Mouse (Mus musculus) ovary, postnatal 36 days (tissue): ENCODE measurements around the gene Sox6.

ENCODE experiments used
- DNase-seq: peaks from one replicate; pipeline ENCODE4 v3.0.0; 2022; ENCODE audit warnings: low spot score, mixed read lengths

The Sox6 gene

DNA sequence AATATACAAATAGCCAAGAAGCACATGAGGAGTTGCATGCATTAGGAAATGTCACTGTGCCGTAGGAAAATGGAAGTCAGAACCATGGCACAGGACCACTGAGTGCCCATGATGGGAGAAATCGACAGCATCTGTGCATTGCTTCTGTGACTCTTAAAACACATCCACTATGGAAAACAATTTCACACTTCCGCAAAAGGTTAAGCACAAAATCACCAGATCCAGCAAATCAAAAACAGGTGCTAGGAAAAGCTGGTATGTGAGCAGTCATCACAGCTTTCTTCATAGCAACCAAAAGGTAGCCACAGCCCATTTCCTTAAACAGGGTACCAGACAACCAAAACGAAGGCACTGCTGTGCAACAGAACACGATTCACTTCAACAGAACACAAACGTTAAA is 52.9 kb downstream of the Sox6 start:
- no peak for DNase-seq

DNA sequence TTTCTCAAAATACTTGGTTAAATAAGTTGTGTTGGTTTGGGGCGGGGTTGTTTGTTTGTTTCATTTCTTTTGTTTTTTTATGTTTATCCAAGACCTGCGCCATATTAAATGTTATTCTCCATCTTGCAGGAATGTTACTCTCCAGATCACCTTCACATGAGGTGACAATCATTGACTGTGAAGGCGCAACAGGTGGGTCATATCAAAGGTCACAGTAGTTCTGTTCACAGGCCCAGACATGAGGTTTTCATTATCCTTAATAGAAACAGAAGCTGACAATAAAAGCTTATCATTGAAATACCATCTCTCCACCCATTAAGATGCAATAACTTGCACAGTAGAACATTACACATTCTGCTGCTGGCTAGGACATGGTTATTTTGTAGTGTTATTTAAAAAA is 54.5 kb downstream of the Sox6 start:
- no peak for DNase-seq

DNA sequence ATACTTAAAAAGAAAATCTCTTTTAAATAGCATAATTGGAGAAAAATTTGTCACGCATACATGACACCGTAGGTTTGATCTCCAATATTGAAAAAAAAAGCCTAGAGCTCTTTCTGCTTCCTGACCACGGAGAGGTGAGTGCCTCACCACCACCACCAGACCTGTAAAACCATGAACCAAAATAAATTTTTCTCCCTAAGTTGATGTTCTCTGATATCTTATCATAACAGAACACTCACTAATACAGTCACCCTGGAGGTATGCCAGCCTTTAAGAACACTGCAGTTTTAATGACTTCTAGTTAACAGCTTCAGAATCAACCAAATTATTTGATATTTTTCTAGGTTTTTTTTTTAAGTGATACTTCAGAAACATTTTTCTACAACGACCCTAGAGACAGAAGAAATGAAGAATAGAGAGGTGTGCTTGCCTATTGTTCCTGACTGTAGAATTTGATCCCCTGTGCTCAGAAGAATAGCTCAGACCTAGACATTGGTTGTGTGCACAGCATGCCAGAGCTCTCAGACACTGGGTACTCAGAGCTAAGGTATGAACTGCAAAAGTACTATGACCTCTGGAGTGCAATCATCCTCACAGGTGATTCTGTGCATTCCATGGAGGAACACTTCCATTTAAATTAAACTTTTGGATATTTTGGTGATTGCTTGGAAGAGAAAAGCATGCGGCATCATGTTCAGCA is 58.6 kb downstream of the Sox6 start:
- DNase-seq, result no peak

DNA sequence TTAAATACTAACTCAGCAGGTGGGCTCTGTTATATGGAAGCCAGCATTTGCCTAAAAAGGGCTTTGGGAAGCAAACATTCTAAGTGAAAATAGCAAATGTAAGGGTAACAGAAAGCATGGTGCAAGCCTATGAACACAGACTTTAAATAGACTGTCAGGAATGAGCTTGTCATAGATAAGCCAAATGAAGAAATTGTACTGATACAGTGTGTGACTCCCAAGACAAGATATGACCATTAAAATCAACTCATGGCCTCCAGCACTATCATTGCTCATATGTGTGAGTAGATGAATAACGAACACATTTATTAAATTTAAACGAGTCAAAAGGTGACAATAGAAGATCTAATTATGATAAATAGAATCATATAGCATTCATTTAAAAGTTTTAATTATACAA is 64.1 kb downstream of the Sox6 start:
- no peak for DNase-seq

DNA sequence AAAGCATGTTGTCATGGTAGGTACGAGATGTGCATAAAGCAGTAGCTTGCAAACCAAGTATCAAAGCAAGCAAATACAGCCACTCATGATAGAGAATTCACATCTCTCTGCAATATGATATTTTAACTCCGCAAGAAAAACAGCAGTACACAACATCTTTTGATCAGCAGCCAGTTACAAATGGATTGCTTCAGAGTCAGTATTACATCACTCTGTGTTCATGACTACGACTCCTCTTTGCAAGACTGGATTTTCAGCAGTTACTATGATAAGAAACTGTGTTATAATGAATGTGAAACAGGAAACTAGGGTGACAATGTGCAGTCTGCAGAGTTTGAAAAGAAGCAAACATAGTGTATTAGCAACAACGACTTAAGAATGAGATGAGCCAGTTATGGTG is 71.4 kb downstream of the Sox6 start:
- no peak for DNase-seq

DNA sequence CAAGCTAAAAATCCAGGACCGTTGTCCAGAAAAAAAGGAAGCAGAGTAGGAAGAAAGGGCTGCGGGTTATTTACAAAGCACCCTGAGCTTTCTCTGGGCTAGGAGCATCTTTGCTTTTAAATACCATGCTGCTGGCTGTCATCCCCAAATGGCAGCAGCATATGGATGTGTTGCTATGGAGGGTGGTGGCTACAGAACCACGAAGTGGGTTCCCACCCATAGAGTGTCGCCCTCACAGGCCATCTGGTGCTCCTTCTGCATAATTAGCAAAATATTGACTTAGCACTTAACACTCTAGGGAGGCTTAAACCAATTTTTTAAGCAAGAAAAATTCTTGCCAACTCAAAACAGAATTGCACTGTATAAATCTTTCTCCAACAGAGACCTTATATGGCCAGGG is 72.4 kb downstream of the Sox6 start:
- DNase-seq, result no peak

DNA sequence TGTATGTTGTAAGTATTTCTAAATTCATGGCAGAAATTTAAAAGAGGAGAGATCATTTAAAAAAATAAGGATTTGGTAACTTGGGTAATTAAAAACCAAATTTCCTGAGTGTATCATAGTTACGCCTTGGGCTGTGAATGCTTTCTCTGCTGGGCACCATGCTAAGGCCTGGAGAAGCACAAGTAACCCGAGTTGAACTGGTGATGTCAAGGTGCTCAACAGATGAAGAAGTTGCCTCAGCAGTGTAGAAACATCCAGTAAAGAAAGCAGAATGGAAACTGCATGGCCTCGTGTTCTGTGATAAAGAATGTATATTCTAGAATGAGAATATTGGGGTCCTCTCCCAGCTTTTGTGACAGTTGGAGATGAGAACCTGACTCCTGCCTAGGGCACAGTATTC is 85.5 kb downstream of the Sox6 start:
- DNase-seq, result no peak

DNA sequence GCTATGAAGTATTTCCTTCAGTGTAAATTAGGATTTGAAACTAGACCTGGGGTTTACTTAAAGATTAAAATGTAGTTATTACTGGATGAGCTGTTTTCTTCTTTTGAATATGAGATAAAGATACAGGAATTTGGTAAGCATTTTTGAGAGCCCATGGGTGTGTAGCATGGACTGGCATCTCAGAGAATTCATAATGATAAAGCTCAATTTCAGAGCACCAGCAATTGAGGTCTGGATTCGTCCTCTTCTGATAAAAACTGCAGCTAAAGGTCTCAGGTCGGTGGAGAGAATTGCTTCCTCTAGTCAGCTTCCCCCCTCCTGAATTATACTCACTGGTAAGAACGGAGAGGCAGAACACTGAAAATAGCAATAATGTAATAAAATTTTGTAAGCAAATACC is 86.4 kb downstream of the Sox6 start:
- no peak for DNase-seq

DNA sequence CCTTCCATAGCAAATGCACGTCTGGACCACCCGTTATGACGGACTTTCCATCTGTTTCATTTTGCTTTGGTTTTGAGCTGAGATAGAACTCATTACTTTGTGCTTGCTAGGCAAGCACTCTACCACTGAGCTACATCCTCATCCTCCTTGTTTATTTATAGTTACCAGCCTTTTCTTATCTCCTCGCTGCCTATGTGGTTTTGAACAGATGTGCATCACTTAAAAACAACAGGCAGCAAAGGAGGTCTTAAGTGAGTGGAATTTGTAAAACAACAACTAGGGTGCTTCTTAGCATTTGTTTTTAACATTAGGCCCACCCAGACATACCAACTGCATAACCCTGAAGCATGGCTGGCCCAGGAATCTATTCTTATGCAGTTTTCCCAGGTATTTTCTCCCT is 86.9 kb downstream of the Sox6 start:
- DNase-seq, result no peak

DNA sequence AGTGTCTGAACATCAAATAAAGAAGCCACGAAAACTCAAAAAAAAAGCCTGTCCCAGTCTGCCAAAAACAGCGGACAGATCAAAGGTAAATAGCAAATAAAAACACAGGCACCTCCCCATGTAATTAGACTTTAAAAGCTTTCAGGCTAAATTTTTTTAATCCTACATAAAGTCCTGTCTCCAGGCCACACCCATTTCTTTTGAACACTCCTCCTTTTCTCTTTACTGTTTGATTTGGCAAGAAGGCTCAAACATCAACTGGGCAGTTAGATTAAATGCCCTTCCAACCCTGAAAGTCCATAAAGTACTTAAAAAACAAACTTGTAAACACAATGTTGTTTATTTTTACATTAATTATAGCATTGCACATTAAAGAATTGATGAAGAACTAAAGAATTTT is 90.7 kb downstream of the Sox6 start:
- DNase-seq, result no peak

DNA sequence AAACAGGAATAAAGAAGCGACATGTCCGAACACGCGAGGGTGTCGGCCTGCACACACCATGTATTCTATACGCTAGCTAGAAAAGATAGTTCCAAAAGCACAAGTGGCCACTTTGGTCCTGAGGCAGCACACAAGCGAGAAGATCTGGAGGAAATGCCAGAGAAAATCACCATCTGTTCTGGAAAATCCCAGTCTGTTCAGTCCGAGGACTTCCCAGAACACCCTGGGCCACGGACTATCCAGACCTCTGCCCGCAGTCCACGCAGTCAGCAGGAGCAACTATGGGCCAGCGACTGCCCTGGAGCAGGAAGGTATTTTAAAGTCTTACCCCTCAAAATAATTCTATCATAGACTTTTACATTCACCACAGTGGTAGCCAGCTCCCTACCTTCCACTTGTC is 92.0 kb downstream of the Sox6 start:
- no peak for DNase-seq

DNA sequence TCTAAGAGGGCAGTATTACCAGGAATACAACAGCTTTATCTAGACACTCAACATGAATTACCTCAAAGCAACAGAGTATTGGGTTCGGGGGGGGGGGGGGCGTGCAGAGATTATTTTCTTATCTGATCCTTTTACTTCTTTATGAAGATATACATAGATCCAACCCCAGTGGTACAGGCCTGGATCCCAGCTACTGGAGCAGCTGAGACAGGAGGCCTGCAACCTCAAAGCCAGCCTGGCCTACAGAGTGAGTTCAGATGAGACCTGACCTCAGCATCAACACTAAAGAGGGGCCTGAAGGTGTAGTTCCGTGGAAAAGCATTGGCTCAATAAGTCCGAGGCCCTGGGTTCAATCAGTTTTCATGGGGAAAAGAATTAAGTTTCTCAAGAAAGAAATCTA is 93.1 kb downstream of the Sox6 start:
- no peak for DNase-seq

DNA sequence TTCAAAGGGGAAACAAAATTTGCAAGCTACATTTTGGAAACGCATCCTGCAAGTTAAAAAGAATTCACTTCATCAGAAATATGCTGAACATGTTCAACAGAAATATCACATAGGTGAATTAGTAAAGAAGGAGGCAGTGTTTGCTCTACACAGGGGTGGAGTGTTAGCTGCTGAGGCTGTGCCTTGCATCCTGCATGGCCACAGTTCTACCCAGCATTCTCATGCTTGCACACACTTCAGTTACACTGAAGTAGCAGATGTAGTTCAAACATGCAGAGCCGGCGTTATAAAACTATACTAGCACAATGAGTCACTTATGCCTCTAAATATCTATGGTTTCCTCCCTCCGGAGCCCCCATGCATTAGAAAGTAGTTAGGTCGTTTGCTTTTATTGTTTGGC is 94.3 kb downstream of the Sox6 start:
- no peak for DNase-seq

DNA sequence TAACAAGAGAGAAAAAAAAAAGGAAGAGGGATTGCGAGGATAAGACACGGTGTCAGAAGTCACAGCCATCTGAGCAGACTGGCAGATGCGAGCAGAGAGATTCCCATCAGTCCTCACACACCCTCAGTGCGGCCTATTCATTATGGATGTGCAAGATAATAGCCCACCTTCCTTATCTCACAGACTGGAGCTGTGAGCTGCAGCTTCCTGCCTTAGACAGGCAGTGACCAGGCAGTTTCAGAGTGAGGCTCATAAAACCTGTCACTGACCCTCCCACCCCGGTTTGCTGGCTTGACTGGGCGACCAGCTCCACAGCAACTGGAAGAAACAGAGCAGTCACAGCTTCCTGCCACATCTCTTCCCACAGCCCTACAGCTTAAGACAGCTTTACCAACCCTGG is 96.8 kb downstream of the Sox6 start:
- no peak for DNase-seq

DNA sequence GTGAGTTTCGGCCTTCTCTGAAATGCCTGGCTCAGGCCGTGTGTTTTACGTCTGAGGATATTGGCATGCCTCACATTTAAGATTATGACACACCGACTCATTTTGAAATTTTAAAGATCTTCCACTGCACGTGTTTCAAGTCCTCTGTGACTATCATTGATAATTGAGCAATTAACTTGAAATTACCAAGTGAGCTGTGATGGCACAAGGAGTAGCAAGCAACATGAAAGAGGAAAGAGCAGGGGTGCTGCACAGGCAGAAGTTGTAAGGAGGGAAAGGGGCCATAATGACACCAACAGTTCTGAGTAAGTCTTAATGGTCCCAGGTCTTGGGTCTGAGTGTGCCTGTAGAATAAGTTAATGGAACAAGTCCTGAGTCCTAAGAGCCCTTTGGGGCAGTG is 99.3 kb downstream of the Sox6 start:
- DNase-seq, result no peak

DNA sequence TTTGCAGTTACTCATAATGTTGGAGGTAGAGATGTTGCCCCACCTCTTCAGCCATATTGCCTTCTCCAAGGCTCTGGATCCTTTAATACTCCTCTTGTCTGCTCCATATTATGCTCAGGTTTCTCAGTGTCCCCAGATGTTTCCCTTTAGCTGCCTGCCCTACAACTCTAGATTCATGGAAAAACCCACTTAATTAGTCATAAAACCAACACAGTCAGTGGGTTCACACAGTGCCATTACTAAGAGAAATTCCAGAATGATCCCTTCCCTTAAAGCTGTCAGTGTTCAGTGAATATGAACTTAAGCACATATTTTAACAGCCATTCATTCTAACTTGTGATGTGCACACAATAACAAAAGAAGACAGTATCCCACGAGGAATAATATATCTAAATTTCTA is 101.7 kb downstream of the Sox6 start:
- DNase-seq, result no peak

DNA sequence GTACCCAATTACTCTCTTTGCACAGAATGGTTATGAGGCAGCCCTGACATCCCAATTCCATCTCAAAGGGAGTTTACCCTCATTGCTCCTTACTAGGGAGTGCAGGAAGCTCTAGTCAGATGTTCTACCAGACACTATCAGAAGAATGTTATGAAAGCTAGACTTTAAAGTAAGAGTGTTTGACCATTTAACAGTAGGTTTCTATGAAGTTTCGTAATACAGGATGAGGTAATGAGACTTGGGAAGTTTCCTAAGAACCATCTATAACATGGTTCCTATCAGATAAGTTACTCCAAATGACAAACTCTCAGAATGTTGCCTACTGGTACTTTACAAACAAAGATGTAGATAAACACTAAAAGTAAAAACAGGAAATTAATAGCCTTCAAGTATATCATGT is 123.3 kb downstream of the Sox6 start:
- DNase-seq, result no peak

DNA sequence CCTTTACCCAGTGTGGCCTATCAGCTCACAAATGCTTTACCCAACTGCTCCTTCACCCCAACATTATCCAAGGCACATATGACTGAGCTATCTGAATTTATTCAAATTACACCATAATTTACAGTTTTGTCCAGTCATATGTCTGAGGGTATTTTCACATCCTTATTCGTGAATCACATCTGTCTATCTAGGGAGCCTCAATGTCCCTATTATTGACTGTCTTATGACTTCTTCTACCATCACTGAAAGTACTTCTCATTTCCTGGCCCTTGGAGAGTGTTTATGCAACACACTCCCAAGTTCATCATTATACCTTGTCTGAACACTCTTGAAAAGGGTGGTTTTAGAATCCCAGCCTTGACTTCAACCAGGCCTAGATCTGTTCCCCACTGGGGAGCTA is 128.3 kb downstream of the Sox6 start:
- DNase-seq, result no peak

DNA sequence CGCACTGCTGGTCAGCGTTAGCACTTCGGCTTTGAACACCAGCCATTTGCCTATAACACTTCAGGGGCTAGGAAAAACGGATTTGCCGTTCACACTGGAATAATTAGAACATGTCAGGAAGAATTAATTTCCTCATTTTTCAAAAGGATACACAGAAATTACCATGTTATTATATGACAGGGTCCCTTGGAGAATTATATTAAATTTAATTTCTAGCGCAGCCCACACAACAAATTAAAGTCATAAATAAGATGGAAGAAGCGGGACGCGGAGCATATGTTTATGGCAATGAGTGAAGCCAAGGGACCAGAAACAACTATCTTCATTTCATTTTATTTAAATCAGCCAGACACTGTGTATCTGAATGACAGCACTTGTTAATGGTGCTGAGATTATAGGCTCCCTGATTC is 133.8 kb downstream of the Sox6 start:
- no peak for DNase-seq

DNA sequence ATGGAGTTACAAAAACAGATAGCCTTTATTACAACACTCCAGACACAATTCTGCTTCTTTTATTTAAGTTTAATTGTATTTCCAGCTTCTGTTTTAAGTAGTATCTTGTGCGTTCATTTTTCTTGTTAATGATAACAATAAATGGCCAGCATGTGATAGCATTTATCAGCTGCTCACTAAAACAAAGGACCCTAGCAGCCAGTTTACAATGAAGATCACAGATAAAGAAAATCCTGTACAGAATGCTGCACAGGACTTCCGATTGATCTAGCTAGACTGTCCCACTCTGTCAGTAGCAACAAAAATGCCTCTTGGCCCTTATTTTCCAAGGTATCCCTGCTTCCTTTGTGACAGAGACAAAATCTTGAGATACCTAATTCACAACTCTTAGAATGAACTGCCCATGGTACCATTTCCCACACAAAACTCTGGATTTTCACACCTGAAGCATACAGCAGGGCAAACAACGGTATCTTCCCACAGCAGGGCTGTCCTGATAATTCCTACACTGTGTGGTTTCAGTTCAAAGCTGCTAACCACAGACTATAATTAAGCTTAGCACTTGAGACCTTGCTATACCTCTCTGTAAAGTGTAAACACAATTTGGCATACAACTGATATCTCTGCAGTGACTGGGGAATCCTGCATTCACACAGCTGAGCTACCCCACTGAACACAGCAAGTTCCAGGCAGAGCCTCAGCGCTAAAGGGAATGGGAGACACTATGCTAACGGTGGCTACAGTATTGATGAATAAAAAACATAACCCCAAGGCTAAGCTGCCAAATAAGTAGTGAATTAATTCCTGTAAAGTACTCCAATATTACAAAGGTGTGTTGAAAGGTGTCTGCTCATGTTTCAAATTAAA is 134.4 kb downstream of the Sox6 start:
- DNase-seq, result no peak

DNA sequence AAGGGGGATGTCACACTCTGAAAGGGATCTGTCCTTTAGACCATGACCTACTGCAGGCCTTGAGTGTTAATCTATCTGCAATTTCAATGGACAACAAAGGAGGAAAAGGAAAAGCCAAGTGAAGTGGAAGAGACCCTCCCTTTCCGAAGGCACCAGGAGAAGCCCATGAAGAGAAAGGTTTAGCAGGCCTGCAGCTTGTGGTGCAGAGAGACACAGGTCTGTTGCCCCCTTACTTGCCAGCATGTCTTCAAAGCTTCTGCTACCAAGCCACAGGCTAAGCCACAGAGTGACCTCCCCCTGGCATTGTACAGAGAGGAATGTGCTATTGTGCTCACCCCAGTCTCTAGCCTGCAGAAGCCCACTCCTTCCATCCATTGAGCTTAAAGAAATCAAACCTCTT is 135.2 kb downstream of the Sox6 start:
- DNase-seq, result no peak

DNA sequence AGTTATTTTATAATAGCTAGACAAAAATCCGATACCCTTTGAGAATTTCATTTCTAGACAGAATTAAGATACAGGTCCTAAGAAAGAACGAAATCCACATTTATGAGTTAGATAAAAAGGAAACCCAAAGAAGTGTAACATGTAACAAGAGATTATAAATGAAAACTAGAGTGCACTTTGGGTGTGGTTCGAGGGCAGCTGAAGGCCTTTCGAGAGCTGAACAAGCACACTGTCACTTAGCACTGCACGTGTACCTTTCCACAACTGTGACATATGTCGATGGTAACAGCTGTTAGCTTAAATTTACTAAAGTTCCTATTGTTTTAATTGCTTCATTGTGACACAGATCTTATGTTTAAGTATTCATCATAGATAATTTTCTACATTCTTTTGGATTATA is 142.8 kb downstream of the Sox6 start:
- DNase-seq, result no peak

DNA sequence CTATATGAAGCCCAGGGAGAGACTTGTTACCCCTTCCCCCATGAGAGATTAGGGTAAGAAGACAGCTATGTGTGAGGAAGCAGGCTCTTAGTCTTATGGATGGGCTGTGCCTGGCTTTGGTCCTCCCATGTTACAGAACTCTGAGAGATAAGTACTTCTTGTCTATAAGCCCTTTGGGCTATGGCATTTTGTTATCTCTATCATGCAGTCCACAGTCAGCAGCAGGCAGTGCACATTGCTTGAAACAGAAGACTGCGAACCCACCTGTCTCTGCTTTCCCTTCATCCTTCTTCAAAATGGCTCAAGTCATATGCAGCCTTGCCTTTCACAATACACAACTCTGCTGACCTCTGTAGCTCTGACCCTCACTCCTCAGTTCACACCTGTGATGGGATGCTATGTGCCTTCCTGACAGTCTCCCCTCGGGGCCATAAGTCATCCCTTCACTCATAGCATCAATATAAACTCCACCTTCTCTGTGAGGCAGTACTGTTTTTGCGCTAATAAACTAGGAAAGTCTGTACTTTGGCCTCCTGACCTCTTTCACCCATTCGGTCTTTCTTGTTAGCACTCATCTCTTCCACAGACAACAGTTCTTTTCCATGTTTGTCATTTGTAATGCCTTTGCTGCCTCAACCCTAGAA is 143.4 kb downstream of the Sox6 start:
- no peak for DNase-seq
